Mouse (Mus musculus) erythroblast, embryonic 14.5 days (primary cell): Measurements from ENCODE around the gene Trim46.

Experiments used
- GATA1 ChIP-seq: IDR thresholded peaks from 2 replicates; pipeline ENCODE4 v1.6.1; 2012; ENCODE audit warnings: low read length, inconsistent platforms, mixed read lengths
- TAL1 ChIP-seq: IDR thresholded peaks from 3 replicates; pipeline ENCODE4 v1.6.1; 2012; ENCODE audit warnings: low read length, inconsistent platforms, mixed read lengths

GRCm38 (mm10) chr3:89237682-89238081 is 8.4 kb downstream of the Trim46 start:
- TF ChIP-seq GATA1 (no peak), TAL1 (no peak)
